Mouse (Mus musculus): ENCODE measurements around the gene Foxp1. TPM values are rescaled to one million over a fixed set of nuclear protein-coding genes. Genes with fewer than 3 reads are reported as not detected.

Foxp1 gene
- polyA plus RNA-seq, 1 experiment from 2014 or later = 89.2 TPM

- H3K36me3 ChIP-seq (ENCODE audit: control insufficient read depth, insufficient read depth, low read length) = no peaks in the 10 kb centered on the region
- no peak for ATAC-seq (ENCODE audit: low FRiP score, low TSS enrichment)
- no peak overlapping the region for H3K4me2 ChIP-seq (ENCODE audit: low read length)
- no peak overlapping the region for H3K4me3 ChIP-seq (replicated peaks; ENCODE audit: low read depth, low read length)
- no peak overlapping the region for H3K9ac ChIP-seq (replicated peaks; ENCODE audit: low read length)
- H3K27me3 ChIP-seq (ENCODE audit: control insufficient read depth, insufficient read depth, low read length) = no peaks in the 10 kb centered on the region
- peaks cover 4% of the 10 kb centered on the region; the same call in 1 of the 2 replicates for H3K4me1 ChIP-seq (ENCODE audit: control insufficient read depth, insufficient read depth, low read length)
- no peak overlapping the region for H3K27ac ChIP-seq (replicated peaks; ENCODE audit: low read depth, low read length)
- 49% methylated on average over 10 of the region's 10 CpGs for WGBS
- no peak for DNase-seq
- H3K9me3 ChIP-seq (ENCODE audit: control insufficient read depth, low read length) = no peaks in the 10 kb centered on the region
These were observed 428.1 kb downstream of the Foxp1 start for GRCm38 (mm10) chr6:99094339-99094989.

- DNase-seq = no peak
- peaks cover 4% of the 10 kb centered on the region; the same call in 1 of the 2 replicates for H3K4me1 ChIP-seq (ENCODE audit: control insufficient read depth, insufficient read depth, low read length)
- WGBS = 16% methylated on average over 2 of the region's 2 CpGs
- H3K9ac ChIP-seq (replicated peaks; ENCODE audit: low read length) = no peak overlapping the region
- ATAC-seq (ENCODE audit: low FRiP score, low TSS enrichment) = no peak
- no peaks in the 10 kb centered on the region for H3K27me3 ChIP-seq (ENCODE audit: control insufficient read depth, insufficient read depth, low read length)
- H3K9me3 ChIP-seq (ENCODE audit: control insufficient read depth, low read length) = no peaks in the 10 kb centered on the region
- H3K4me2 ChIP-seq (ENCODE audit: low read length) = no peak overlapping the region
- no peak overlapping the region for H3K27ac ChIP-seq (replicated peaks; ENCODE audit: low read depth, low read length)
- no peak overlapping the region for H3K4me3 ChIP-seq (replicated peaks; ENCODE audit: low read depth, low read length)
- no peaks in the 10 kb centered on the region for H3K36me3 ChIP-seq (ENCODE audit: control insufficient read depth, insufficient read depth, low read length)
These were observed 428.7 kb downstream of the Foxp1 start for GRCm38 (mm10) chr6:99093856-99094255.

- H3K4me3 ChIP-seq (replicated peaks; ENCODE audit: low read depth, low read length) = no peak overlapping the region
- no peak for DNase-seq
- H3K9ac ChIP-seq (replicated peaks; ENCODE audit: low read length) = no peak overlapping the region
- 77% methylated on average over 5 of the region's 5 CpGs for WGBS
- no peak overlapping the region for H3K27ac ChIP-seq (replicated peaks; ENCODE audit: low read depth, low read length)
- ATAC-seq (ENCODE audit: low FRiP score, low TSS enrichment) = no peak
- H3K36me3 ChIP-seq (ENCODE audit: control insufficient read depth, insufficient read depth, low read length) = no peaks in the 10 kb centered on the region
- no peak overlapping the region for H3K4me2 ChIP-seq (ENCODE audit: low read length)
- no peaks in the 10 kb centered on the region for H3K9me3 ChIP-seq (ENCODE audit: control insufficient read depth, low read length)
- peaks cover 4% of the 10 kb centered on the region; the same call in 1 of the 2 replicates for H3K4me1 ChIP-seq (ENCODE audit: control insufficient read depth, insufficient read depth, low read length)
- no peaks in the 10 kb centered on the region for H3K27me3 ChIP-seq (ENCODE audit: control insufficient read depth, insufficient read depth, low read length)
These were observed 429.3 kb downstream of the Foxp1 start for GRCm38 (mm10) chr6:99093208-99093607.

GRCm38 (mm10) chr6:99091799-99092198, 430.7 kb downstream of the Foxp1 start:
- Histone ChIP-seq H3K4me2 (ENCODE audit: low read length) (no peak overlapping the region), H3K27ac (replicated peaks; ENCODE audit: low read depth, low read length) (no peak overlapping the region), H3K4me1 (ENCODE audit: control insufficient read depth, insufficient read depth, low read length) (peaks cover 4% of the 10 kb centered on the region; the same call in 1 of the 2 replicates), H3K4me3 (replicated peaks; ENCODE audit: low read depth, low read length) (no peak overlapping the region), H3K9ac (replicated peaks; ENCODE audit: low read length) (no peak overlapping the region), H3K36me3 (ENCODE audit: control insufficient read depth, insufficient read depth, low read length) (no peaks in the 10 kb centered on the region), H3K9me3 (ENCODE audit: control insufficient read depth, low read length) (no peaks in the 10 kb centered on the region), H3K27me3 (ENCODE audit: control insufficient read depth, insufficient read depth, low read length) (no peaks in the 10 kb centered on the region)
- WGBS = 73% methylated on average over 2 of the region's 2 CpGs
- DNase-seq (no peak), ATAC-seq (ENCODE audit: low FRiP score, low TSS enrichment) (no peak)

GRCm38 (mm10) chr6:99087598-99087997, 434.9 kb downstream of the Foxp1 start:
- no peaks in the 10 kb centered on the region for H3K27me3 ChIP-seq (ENCODE audit: control insufficient read depth, insufficient read depth, low read length)
- DNase-seq (no peak), ATAC-seq (ENCODE audit: low FRiP score, low TSS enrichment) (no peak)
- H3K9me3 ChIP-seq (ENCODE audit: control insufficient read depth, low read length) = no peaks in the 10 kb centered on the region
- no peak overlapping the region for H3K4me3 ChIP-seq (replicated peaks; ENCODE audit: low read depth, low read length)
- H3K27ac ChIP-seq (replicated peaks; ENCODE audit: low read depth, low read length) = no peak overlapping the region
- H3K4me1 ChIP-seq (ENCODE audit: control insufficient read depth, insufficient read depth, low read length) = no peaks in the 10 kb centered on the region
- H3K4me2 ChIP-seq (ENCODE audit: low read length) = no peak overlapping the region
- H3K36me3 ChIP-seq (ENCODE audit: control insufficient read depth, insufficient read depth, low read length) = no peaks in the 10 kb centered on the region
- WGBS = 71% methylated on average over 7 of the region's 7 CpGs
- H3K9ac ChIP-seq (replicated peaks; ENCODE audit: low read length) = no peak overlapping the region

GRCm38 (mm10) chr6:99084956-99085355, 437.6 kb downstream of the Foxp1 start:
- ATAC-seq (ENCODE audit: low FRiP score, low TSS enrichment) = no peak
- H3K4me1 ChIP-seq (ENCODE audit: control insufficient read depth, insufficient read depth, low read length) = no peaks in the 10 kb centered on the region
- H3K4me2 ChIP-seq (ENCODE audit: low read length) = no peak overlapping the region
- H3K4me3 ChIP-seq (replicated peaks; ENCODE audit: low read depth, low read length) = no peak overlapping the region
- no peak overlapping the region for H3K27ac ChIP-seq (replicated peaks; ENCODE audit: low read depth, low read length)
- DNase-seq = no peak
- H3K27me3 ChIP-seq (ENCODE audit: control insufficient read depth, insufficient read depth, low read length) = no peaks in the 10 kb centered on the region
- no peaks in the 10 kb centered on the region for H3K36me3 ChIP-seq (ENCODE audit: control insufficient read depth, insufficient read depth, low read length)
- H3K9me3 ChIP-seq (ENCODE audit: control insufficient read depth, low read length) = no peaks in the 10 kb centered on the region
- 91% methylated on average over 4 of the region's 4 CpGs for WGBS
- no peak overlapping the region for H3K9ac ChIP-seq (replicated peaks; ENCODE audit: low read length)

- WGBS = 72% methylated on average over 5 of the region's 5 CpGs
- H3K4me1 ChIP-seq (ENCODE audit: control insufficient read depth, insufficient read depth, low read length) = no peaks in the 10 kb centered on the region
These were observed 441.3 kb downstream of the Foxp1 start for GRCm38 (mm10) chr6:99081259-99081658.

GRCm38 (mm10) chr6:99079041-99079835, 443.3 kb downstream of the Foxp1 start:
- H3K27me3 ChIP-seq (ENCODE audit: control insufficient read depth, insufficient read depth, low read length) = no peaks in the 10 kb centered on the region
- no peak overlapping the region for H3K4me3 ChIP-seq (replicated peaks; ENCODE audit: low read depth, low read length)
- no peaks in the 10 kb centered on the region for H3K4me1 ChIP-seq (ENCODE audit: control insufficient read depth, insufficient read depth, low read length)
- no peaks in the 10 kb centered on the region for H3K36me3 ChIP-seq (ENCODE audit: control insufficient read depth, insufficient read depth, low read length)
- DNase-seq (no peak), ATAC-seq (ENCODE audit: low FRiP score, low TSS enrichment) (no peak)
- H3K27ac ChIP-seq (replicated peaks; ENCODE audit: low read depth, low read length) = no peak overlapping the region
- no peak overlapping the region for H3K4me2 ChIP-seq (ENCODE audit: low read length)
- H3K9me3 ChIP-seq (ENCODE audit: control insufficient read depth, low read length) = no peaks in the 10 kb centered on the region
- 35% methylated on average over 10 of the region's 10 CpGs for WGBS
- no peak overlapping the region for H3K9ac ChIP-seq (replicated peaks; ENCODE audit: low read length)

More at GRCm38 (mm10) chr6:99081259-99081658, 441.3 kb downstream of the Foxp1 start:
- H3K27ac ChIP-seq (replicated peaks; ENCODE audit: low read depth, low read length) = no peak overlapping the region
- H3K9ac ChIP-seq (replicated peaks; ENCODE audit: low read length) = no peak overlapping the region
- no peak overlapping the region for H3K4me2 ChIP-seq (ENCODE audit: low read length)
- DNase-seq (no peak), ATAC-seq (ENCODE audit: low FRiP score, low TSS enrichment) (no peak)
- no peak overlapping the region for H3K4me3 ChIP-seq (replicated peaks; ENCODE audit: low read depth, low read length)
- H3K27me3 ChIP-seq (ENCODE audit: control insufficient read depth, insufficient read depth, low read length) = no peaks in the 10 kb centered on the region
- no peaks in the 10 kb centered on the region for H3K9me3 ChIP-seq (ENCODE audit: control insufficient read depth, low read length)
- no peaks in the 10 kb centered on the region for H3K36me3 ChIP-seq (ENCODE audit: control insufficient read depth, insufficient read depth, low read length)

GRCm38 (mm10) chr6:99078089-99078488, 444.4 kb downstream of the Foxp1 start:
- Histone ChIP-seq H3K36me3 (ENCODE audit: control insufficient read depth, insufficient read depth, low read length) (no peaks in the 10 kb centered on the region), H3K4me1 (ENCODE audit: control insufficient read depth, insufficient read depth, low read length) (peaks cover 4% of the 10 kb centered on the region; the same call in 1 of the 2 replicates), H3K9me3 (ENCODE audit: control insufficient read depth, low read length) (no peaks in the 10 kb centered on the region), H3K9ac (replicated peaks; ENCODE audit: low read length) (no peak overlapping the region), H3K4me3 (replicated peaks; ENCODE audit: low read depth, low read length) (no peak overlapping the region), H3K4me2 (ENCODE audit: low read length) (no peak overlapping the region), H3K27ac (replicated peaks; ENCODE audit: low read depth, low read length) (no peak overlapping the region), H3K27me3 (ENCODE audit: control insufficient read depth, insufficient read depth, low read length) (no peaks in the 10 kb centered on the region)
- ATAC-seq (ENCODE audit: low FRiP score, low TSS enrichment) = no peak
- 93% methylated on average over 4 of the region's 4 CpGs for WGBS
- DNase-seq = no peak
